Mouse (Mus musculus) thymus, postnatal 0 days (tissue): ENCODE results near the gene Dusp27. TPM values are rescaled to one million over a fixed set of nuclear protein-coding genes. Genes with fewer than 3 reads are reported as not detected.
A peak's percentile ranks its signal among the peaks of the same experiment; 100 is the strongest.

Source experiments
- DNase-seq: peaks from one replicate; pipeline ENCODE4 v3.0.0-alpha.2; 2015; ENCODE audit warnings: low spot score
- polyA plus RNA-seq: library from polyadenylated mRNA; unstranded; fragments of >200 nt; fragmentation: Nextera tagmentation; extraction: Ambion mirVana; gene quantifications from 2 replicates; pipeline ENCODE4 v1.2.1, GENCODE M21; 2015

Dusp27 gene
- polyA plus RNA-seq = 0.14 and 0.15 TPM in 2 replicates

DNA sequence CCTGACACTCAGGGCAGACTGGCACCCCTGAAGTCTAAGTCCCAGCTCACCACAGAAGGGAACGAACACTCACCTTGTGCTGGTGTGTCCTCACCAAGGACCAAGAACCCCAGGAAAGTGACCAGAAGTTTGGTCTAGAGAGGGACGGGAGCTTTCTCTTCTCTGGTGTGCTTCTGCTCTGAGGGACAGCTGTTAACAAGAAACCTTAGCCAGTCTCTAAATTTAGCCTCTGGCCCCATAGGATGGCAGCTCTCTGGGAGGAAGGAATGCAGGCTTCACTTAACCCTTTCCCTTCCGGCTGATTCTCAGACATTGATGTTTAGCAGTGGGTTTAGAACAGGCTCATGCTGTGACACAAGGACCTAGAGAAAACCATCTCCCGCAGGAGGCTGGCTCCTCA, at the start of gene Dusp27:
Dusp27 (minus strand) TSS at position 204 of the 400 bp plus-strand sequence.
- DNase-seq = no peak

- DNase-seq = no peak
Observed at GRCm38 (mm10) chr1:166173621-166174020, 45.9 kb upstream of the Dusp27 start.

DNA sequence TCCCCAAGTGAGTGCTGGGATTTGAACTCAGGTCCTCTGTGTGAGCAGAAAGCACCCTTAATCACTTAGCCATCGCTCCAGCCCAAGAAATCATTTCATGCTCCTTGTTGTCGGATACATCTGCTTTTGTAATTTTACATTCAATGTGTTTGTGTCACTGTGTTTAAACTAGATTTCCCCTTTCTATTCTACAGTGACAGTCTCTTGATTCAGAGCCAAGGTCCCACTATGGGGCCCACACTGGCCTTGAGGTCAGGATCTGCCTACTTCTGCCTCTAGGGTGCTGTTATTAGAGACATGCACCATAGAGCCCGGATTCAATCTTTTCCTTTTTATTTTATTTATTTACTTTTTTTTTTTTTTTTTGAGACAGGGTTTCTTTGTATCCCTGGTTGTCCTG, 45.3 kb upstream of the Dusp27 start:
- no peak for DNase-seq

- DNase-seq = no peak
Observed at GRCm38 (mm10) chr1:166170852-166171251, 43.1 kb upstream of the Dusp27 start.

DNA sequence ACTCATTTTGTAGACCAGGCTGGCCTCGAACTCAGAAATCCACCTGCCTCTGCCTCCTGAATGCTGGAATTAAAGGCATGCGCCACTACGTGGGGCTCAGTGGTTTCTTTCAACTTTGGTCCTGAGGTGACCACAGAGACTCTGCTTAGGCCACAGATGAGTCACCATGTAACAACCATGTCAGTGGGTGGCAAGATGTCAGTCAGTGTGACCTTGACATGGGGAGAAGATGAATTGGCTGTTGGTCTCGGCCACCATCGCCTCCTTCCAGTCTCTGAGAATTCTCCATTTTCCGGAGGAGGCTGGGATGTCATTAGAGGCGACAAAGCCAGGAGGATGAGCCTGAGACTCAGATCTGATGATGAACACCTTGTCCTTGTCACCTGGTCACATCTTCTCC, 42.0 kb upstream of the Dusp27 start:
- no peak for DNase-seq

- DNase-seq = no peak
Observed at GRCm38 (mm10) chr1:166168017-166168416, 40.3 kb upstream of the Dusp27 start.

- DNase-seq = no peak
Observed at GRCm38 (mm10) chr1:166167405-166167804, 39.7 kb upstream of the Dusp27 start.

GRCm38 (mm10) chr1:166165159-166165558, 37.4 kb upstream of the Dusp27 start:
- DNase-seq = no peak

GRCm38 (mm10) chr1:166164580-166164979, 36.9 kb upstream of the Dusp27 start:
- DNase-seq = no peak

DNA sequence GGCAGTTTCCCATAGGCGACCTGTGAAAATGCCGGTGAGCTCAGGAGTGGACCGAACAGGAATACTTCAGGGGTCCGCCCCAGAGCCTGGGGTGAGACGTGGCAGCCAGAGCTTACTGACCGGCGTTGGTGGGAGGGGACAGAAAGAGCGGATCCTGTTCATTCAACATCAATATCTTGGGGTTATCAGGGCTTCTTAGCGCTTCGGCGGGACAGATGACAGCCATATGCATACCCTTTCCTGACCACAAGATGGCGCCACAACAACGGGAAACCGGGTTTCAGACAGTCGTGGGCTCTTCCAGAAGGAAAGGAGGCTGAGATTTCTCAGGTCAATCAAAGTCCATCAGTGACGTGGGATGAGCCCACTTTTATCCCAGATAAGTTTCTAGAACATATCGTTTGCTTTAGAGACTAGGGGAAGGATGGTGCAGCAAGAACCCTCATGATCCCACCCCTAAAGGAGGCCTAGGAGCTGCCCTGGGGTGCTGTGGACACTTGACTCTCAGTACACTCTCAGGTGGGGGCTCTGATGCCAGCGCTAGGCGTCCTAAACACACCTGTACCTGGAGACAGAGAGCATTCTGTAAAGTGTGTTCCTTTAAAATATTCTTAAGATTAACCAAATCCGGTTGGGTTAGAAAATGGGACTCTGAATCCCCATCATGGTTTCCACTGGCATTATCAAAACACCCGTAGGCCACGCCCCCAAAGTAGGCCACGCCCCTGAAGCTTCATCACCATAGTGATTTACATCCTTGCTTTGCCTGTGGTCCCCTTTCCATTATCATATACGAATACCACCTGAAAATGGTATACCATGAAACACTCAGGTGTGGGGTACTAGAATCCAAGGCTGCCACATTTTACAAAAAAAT, 33.1 kb upstream of the Dusp27 start:
- peak; percentile 69 for DNase-seq

DNA sequence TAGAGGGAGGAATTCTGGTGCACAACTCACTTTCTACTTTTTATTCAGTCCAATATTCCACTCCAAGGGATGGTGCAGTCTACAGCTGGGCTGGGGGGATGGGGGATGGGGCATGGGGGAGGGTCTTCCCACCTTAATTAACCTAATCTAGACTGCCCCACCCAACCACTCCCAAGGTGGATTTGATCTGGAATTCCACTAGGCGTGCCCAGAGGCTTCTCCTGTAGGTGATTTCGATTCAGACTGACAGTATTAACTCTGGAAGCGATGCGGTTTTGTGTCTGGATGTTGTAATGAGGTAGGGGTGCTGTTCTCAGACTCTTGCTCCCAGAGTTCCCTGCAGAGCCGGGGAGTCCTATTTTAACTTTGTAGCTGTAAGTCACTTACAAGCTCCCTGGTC, 32.4 kb upstream of the Dusp27 start:
- DNase-seq = no peak

DNA sequence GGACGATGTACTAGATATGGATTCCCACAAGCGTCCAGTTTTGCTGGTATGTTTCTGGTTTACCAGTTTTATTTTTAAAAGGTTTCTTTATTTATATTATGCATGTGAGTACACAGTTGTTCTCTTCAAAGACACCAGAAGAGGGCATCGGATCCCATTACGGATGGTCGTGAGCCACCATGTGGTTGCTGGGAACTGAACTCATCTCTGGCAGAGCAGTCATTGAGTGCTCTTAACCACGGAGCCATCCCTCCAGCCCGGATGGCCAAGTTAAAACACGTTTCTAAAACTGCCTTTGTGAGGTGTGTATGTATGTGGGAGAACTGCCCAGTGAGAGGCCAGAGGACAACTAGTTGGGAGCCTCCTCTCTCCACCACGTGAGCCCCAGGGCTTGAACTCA, 30.9 kb upstream of the Dusp27 start:
- no peak for DNase-seq

DNA sequence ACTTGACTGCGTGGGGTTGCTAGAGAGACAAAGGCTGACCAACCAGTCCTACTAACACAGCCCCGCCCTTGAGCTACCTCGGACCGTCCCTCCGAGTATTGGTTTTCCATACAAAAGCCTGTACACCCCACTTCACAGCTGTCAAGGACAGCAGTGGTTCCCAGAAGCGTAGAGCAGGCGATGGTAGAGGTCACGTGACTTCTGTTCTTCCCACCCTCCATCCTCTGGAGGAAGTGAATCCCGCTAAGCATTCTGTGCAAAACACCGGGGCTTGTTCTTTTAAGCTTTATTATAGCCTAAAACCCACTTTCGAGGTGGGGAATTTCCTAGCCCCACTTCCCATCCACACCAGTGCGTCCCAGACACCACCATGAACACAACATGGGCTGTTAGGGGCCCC, 30.0 kb upstream of the Dusp27 start:
- no peak for DNase-seq

DNA sequence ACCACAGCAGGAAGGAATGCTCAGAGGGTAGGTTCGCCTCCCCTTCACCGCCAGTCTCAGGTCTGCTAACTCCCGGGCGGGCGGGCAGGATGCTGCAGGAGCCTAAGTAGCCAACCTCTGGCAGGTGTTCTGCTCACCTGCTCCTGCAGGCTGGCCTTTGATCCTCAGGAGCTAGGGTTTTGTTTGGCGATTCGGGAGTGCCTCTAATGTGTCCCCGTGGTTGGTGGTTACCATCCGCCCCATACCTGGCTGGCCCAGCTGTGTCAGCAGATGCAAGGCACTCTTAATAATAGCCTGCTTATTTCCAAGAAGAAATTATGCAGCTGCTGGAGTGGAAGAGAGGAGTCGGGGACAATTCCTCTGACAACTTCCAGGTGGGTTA, 27.4 kb upstream of the Dusp27 start:
- no peak for DNase-seq

DNA sequence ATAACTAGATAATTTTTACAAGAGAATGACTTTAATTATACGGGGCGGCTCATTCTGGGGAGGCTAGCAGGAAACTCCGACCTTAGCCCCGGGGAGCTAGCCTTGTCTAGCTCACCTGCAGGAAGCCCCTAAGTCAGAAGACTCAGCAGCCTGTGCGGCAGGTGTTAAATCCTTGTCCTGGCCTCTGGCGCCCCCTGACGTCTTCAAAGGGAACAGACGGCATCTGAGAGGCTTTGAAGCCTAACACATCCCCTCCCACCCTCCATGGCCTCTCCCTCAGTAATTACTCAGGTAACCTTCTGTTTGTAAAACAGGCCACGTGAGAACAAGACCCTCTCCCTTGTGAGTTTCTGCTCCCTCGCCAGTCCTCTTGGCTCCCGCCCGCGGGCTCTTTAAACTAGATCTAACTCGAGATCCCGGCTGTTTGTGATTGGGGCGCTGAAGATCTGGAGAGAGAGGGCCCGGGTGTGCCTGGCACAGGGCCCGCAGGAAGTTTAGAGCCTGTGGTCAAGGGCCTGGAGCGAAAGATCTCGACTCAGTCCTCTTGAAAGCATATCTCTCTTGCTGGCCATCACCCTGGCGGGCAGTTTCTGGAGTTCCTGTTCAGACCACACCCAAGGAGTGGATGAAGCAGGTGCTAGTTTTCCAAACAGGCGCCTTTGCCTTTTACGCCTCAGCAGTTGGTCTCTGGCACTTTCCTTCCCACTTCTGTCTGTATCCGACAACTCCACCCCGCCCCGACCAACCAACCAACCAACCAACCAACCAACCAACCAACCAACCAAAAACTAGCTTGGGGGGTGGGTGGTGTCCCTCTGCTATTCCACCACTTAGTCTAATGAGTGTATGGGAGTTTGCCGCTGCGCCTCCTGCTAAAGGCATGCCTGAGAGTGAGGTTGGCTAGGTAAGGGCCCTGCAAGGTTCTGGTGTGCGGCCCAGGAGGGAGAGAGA, 26.7 kb upstream of the Dusp27 start:
- peak; percentile 88 for DNase-seq

DNA sequence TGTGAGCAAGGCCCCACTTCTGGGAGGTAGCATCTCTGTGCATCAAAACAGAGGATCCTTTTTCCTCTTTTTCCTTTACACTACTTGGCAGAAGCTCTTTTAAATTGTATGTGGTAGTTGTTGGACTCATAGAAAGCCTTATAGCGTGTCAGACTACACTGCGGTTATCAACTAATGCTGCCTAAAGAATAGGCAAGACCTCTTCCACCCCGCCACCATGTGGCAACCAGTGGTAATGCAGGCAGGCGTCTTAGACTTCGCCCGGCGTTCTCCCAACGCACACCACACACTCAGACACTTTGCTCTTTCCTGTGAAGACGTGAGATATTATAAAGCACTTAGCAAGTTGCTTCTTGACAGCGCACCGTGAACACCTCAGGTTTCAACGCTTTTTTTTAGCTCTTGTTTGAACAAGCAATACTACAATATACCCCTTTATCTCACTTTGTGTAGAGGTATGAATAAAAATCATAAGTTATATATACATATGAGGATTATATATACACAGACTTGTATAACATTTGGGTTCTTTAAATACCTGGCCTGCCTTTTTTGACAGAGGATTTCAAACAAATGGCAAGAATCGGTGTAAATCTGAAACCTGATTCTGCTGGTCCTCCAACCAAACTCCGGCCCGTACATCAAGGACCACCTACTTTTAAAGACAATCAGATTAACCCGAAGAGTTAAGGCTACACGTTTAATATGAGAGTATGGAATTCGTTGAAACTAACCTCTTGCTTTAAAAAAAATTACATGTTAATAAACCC, 25.8 kb upstream of the Dusp27 start:
- peak; percentile 89 for DNase-seq

DNA sequence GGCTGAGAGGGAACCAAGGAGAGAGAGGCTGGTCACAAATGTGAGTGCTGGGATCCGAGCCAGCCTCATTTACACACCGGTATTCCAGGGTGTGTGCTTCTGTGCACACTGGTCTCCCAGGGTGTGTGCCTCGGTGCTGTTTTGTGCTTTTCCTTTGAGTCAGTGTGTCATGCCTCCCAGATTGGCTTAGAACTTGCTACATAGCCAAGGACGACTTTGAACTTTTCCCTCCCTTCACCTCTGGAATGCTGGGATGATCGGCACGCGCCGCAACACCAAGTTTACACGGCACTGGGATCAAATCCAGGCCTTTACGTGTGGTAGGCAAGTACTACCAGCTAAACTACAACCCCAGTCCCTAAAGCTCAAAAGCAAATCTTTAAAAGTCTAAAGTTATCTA, 24.3 kb upstream of the Dusp27 start:
- DNase-seq = no peak

DNA sequence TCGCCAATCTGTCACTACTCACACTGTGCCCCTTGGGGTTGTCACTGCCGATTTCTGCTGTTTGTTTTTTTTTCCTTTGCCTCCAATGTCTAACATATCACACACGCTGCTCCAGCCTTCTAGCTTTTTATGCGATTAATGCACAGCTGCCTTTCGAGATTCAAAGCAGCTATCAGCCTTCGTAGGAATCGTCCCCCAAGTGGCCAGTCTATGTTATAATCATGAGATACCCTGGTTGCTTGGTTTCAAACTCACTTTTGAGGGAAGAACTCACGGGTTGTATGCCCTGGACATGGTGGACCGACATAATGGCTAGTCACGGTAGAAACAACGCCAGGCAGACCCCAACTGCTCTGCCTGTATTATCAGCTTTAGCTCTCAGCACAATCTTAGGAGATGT, 23.6 kb upstream of the Dusp27 start:
- no peak for DNase-seq

GRCm38 (mm10) chr1:166150035-166150434, 22.3 kb upstream of the Dusp27 start:
- DNase-seq = no peak

DNA sequence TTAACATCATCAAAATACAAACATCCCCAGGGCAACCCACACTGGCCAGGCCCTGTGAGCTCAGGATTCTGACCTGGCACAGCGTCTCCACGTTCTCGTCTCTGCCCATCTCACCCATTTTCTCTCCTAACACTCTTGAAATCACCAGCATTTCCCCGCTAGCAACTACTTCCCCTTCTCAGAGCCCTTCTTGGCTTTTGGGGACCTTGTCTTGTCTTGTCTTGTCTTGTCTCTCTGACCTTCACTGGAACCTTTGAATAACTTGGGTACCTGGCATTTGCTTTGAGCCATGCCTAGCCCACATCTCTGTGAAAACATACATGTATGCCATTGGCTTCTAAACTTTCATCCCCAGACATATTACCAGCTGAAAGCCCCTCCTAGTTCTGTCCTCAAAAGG, 21.7 kb upstream of the Dusp27 start:
- no peak for DNase-seq

GRCm38 (mm10) chr1:166147657-166148056, 19.9 kb upstream of the Dusp27 start:
- DNase-seq = no peak
